Mouse (Mus musculus) left cerebral cortex, adult 9 months (tissue): ENCODE data around the gene Cdkal1.

ENCODE experiments used
- DNase-seq, 2 experiments: peaks; one replicate each; pipeline ENCODE4 v3.0.0; 2022; ENCODE audit warnings: low spot score in 2 of 2

The Cdkal1 gene

DNA sequence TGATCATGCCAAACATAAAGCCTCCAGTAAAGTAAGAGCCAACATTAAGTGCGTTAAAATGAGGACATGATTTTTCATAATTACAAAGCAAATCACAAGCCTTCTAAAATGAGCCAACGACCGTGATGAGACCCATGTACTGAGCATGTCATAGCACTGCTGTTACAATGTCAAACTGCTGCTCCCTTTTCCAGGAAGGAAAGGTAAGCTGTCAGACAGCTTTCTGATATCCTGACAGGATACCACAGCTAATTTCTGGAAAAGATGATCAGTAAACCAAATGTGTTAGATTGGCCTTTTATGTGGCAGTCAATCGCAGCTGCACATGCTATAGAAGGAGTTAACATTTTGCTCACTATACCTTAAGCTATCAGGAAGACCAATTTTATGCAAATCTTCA, 44.7 kb downstream of the Cdkal1 start:
- DNase-seq = no peak

DNA sequence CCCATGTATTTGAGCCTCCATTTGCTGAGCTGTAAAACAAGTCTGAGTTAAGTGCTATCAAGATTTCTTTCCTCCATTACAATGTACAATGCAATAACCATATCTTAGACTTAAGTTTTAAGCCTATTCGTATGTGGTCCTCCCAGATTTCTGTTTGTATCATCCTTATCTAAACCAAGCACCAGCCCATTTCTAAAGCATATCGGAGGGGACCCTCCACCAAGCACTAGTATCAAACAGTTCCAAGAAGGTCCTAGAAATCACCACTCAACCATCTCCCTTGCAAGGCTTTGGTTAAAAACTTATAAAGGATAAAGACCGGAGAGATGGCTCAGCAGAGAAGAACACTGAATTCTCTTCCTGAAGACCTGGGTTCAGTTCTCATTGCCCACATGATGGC, 47.1 kb downstream of the Cdkal1 start:
- no peak for DNase-seq

DNA sequence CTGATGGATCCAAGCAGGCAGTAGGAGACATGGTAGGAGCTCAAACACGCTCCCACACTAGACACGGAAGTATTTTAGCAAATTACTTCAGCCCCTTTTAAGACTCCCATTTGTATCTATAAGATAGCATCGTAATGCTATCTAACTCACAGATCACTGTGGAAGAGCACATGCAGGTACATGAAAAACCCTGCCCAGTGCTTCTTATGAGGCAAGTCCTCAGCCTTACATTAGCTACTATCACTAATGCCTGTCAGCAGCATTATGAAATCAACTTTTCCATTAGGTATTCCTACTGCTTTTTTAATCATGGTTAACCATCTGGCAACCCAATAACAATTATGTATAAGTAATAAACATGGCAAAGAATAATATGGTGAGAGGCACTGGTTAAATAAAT, 47.5 kb downstream of the Cdkal1 start:
- no peak for DNase-seq

DNA sequence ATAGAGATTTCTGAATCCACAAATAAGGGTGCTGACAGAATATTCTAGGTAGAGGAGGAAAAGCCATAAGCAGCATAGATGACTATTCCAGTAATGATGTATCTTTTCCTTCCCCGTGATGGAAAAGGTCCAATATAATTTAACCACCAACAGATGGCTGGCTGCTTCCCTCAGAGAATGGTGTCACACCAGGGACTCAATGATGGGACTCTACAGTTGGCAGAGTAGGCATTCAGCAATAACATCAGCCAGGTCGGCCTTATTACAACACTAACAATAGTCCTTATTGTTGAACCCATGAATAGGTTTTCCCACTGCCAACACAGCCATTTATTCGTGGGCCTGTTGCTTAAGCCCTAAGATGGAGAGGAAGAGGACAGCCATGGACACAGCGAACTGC, 48.6 kb downstream of the Cdkal1 start:
- DNase-seq = no peak

DNA sequence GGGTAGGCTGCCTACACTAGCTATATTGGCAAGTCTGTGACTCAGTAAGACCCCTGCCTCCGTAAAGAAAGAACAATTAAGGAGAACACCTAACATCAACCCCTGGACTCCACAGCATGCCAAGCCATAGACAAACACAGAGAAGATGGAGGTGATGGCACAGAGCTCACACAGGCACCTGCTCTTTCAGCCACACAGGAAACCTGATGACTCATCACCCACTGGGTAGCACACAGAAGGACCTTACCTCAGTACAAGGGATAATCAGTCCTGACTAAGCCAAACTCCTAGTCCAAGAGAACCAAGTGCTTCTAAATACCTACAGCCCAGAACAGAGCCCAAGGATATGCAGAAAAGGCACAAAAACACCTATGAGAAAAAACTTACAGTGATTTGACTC, 50.2 kb downstream of the Cdkal1 start:
- DNase-seq = no peak

DNA sequence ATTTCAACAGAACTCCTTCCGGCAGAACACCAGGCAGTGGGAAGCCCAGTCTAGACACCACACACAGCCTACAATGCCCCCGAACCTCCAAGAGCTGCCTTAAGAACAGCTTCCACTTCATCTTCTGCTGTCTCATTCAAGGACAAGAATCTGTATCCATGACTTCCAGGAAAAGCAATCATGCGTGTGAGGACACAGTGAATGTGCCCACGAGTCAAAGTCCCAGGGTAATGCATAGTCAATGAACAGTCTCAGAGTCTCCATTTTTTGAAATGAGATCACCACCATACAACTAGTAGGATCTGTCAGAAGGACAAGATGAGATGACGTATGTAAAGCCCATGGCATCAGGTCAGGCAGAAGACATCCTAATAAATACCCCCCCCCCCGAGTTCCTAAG, 51.4 kb downstream of the Cdkal1 start:
- no peak for DNase-seq

DNA sequence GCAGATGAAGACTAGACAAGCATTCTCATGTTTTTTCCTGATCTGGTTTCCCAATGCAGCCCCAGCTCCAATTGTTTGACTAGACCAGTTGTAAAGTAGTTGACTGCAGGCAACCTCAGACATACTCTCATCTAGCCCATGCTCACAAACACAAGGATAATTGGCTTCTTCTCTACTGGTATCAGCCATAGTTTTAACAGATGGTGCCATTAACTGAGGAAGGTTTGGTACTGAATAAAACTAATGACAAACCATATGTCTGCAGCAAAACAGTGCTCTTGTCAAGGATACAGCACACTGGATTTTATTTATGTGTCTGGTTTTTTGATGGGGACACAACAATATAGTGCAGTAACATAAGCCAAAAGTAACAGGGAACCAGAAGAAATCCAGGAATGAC, 52.8 kb downstream of the Cdkal1 start:
- DNase-seq = no peak

DNA sequence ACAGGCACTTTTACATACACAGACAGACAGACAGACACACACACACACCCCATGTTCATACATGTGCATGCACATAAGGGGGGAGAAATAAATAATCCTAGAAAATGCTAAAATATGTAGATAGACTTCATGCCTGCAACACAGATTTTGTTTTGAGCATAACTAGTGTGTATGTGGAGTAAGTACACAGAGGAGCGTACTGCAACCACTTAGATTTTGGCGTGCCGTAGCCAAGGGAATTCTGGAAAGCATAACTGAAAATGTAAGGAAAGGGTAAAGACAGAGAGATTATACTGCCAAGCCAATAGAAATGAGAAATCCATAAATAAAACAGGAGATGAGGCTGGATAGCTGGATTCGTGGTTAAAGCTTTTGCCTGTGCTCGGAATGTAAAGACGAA, 55.4 kb downstream of the Cdkal1 start:
- no peak for DNase-seq

DNA sequence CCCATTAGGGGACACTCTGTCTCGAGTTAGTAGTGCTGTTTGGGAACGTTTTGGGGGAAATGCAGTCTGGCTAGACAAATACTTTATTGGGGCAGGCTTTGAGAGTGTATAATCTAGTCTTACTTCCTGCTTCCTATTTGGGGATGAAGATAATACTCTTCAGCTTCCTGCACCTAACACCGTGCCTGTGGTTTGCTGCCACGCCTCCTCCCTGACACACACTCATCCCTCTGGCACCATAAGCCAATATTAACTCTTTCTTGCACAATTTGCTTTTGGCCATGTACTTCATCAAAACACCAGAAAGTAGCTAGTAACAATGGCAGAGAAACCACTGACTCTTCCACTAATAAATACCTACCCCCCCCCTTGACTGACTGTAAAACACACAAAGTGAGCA, 63.4 kb downstream of the Cdkal1 start:
- no peak for DNase-seq

DNA sequence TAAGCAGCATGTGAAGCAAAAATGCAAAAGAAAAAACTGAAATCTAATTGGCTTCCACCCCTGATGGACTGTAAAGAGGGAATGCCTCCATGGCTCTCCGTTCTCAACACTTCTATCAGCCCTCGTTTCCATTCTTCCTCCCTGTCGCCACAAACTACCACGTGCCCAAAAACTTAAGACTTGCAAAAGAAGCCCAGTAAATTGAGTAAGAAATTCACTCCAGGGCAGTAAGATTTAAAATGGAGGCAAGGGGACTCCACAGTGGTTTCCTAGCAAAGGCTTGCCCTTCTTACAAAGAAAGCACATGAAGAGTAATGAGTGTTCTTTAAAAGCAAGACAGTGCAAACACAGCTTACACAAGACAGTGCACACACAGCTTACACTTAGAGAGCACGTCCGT, 64.0 kb downstream of the Cdkal1 start:
- DNase-seq = no peak

DNA sequence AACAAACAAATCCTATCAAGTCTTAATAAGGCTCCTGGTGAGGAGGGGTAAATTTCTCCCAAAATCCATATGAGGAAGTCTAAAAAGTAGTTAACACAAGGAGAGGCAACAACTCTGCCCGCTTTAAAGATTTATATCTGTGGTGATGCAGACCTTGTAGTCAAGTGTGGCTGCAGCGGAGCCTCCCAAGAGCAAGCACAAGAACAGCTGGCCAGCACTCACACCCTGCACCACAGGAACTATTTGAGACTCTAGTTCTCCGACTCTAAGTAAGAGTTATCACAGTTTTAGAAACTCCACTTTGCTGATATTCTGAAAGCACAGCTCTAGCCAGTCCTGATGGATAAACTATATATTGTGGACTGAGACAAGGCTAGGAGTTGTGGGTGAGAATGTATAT, 68.5 kb downstream of the Cdkal1 start:
- DNase-seq = no peak

DNA sequence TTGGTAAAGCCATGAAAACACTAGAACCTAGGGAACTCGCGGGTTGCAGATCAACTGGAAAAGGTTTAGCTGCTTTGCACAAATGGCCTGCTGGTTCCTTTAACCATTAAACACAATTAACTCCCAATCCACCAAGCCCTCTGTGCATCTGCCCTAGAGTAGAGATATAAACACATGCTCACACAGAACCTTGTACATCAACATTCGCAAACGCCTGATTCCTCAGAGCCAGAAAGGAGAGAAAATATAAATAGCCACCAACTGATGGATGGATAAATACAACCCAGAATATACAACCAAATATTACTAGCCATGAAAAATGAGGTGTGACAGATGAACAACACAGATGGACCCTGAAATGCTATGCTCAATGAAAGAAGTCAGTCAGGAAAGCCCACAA, 70.6 kb downstream of the Cdkal1 start:
- no peak for DNase-seq

DNA sequence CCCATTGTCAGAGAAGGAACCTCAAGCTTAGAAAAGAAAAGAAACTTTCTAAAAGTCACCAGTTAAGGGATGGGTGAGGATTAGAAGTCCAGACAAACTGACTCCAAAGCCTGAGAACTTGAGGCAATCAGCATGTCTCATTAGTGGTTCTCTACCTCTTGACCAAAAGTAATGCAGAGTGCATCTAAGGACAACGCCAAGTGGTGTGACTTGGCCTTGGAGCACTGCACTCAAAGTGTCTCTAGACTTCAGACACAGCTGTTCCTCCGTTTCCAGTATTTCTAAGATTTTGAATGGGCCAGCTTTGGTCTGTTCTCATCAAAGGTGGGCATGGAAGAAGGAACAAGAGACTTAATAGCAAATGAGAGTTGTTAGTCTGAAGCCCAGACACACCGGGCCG, 74.1 kb downstream of the Cdkal1 start:
- DNase-seq = no peak

DNA sequence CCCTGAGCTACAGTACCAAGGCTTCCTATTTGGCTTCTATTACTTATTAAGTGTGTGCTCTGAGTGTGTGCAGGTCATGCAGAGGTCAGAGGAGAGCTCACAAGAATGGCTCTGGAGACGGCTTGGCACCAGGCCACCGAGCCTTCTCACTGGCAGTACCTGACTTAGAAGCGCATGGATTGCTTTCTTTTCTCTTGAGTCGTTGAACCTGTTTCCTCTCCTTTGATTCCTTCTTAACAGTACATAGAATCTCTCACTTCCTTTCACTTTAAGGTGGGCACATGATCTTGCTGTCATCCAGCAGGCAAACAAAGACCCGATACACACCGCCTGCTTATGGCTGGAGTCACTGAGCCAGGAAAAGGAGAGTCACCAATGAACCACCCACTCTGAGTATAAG, 74.8 kb downstream of the Cdkal1 start:
- DNase-seq = no peak

DNA sequence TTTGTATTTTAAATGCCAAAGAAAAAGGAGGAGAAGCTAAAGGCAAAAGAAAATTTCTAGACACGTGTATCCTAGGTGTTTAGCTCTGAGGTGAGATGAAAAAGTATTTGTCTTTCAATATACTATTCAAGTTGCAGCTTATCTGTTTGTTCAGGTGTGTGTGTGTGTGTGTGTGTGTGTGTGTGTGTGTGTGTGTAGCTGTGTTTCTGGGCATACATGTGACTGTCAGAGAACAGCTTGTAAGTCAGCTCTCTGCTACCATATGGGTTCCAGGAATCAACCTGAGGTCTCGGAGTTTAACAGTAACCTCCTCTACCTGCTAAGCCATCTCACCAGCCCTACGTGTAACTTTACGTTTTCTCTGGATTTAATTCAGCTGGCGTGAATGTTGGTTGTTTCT, 76.0 kb downstream of the Cdkal1 start:
- no peak for DNase-seq

DNA sequence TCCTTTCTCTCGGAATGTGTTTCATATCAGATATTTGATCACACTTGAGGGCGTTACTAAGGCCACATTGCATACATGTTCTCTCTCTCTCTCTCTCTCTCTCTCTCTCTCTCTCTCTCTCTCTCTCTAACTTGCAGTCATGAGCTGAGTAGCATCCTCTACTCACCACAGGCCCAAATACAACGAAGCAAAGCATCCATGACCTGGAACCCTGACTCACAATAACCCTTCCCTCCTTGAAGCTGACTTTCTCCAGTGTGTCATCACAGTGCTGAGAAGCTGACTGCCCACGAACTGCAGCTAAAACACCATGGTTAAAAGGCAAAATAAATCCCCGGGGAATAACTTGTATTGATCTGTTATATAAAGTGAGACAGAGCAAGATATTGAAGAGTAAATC, 76.4 kb downstream of the Cdkal1 start:
- no peak for DNase-seq

DNA sequence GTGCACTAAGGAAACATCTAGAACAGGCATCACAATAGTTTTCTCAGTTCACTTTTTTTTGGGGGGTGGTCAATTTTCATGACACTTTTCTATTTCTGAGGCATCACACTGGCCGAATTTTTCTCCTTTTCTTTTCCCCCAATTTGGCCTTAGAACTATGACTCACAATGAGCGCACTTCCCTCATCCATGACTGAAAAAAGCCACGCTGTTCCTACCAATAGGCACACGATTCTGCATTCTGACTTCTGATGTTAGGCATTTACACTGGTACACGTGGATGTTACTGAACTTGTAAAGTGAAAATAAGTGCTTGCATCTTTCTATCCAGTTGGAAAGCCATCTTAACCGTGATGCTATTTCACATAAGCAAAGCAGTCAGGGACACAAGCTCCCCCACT, 77.3 kb downstream of the Cdkal1 start:
- DNase-seq = no peak

DNA sequence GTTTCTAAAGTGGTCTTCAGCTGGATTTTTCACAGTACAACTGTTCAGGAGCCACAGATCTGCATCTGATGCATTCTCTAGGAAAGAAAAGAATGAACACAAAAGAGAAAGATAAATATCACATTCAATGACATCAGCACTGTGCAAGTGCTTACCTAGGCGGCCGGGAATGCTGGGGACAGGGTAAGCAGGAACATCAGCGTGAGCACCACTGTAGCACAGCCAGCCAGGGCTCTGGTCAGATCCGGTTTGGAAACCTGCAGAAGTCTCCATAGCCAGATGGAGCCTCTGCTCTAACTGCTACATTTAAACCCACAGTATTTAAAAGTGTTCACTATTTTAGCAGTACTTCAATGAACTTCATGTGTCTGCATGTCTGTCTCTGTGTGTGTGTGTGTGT, 78.2 kb downstream of the Cdkal1 start:
- DNase-seq = no peak

DNA sequence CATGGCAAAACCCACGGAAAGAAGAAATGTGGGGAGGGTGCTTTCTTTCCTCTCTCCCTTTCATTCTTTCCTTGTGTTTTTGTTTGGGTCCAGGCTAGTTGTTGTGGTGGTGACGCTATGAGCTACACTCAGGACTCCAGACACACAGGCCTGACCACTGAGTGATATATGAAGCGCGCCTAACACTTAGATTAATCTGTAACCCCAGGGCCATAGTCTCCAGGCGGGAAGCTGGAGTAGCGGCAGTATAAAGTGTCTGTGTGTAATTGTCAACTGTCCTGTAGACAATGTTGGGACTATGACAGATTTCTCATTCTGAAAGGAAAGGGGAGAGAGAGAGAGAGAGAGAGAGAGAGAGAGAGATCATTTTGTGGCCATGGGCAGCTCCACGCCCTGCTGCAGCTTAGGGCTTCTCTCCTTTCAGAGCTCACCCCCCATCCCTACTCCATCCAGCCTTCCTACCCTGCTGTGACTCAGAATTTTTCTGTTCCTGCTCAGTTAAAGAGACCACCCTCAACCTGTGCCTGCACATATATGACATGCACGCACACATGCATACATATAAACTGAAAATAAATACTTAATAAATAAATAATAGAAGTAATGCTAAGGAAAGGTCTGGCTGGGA, 79.8 kb downstream of the Cdkal1 start:
- DNase-seq = no peak

DNA sequence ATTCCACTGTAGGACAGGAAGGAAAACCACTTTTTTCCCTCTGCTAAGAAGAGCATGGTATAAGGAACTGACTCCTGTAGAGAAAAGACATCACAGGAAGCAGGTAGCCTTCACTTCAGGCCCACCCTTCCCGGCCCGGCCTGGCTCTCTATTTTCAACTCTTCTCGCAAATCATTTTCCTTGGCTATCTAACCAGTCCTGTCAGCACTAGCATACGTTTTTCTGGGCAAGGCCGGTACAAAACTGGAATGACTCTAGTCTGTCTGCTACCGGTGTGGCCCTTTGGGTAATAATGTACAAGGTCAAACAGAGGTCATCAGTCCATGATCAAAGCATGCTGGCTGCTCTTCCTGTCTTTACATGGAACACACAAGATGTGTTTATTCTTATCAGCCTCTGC, 81.9 kb downstream of the Cdkal1 start:
- no peak for DNase-seq

DNA sequence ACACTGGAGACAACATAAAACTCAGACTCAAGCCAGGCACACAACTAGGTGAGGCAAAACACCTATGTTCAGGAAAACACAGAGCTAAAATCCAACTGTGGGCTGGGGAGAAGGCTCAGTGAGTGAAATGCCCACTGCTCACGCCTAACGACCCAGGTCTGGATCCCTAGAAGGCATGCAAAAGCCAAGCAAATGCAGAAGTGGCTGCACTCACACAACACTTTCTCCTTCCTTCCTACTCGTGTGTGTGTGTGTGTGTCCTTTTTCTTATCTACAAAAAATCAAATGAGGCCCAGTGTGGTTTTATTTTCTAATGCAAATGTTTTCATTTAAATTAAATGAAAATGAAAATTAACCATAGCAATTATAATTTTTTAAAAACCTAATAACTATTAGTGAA, 82.5 kb downstream of the Cdkal1 start:
- no peak for DNase-seq

DNA sequence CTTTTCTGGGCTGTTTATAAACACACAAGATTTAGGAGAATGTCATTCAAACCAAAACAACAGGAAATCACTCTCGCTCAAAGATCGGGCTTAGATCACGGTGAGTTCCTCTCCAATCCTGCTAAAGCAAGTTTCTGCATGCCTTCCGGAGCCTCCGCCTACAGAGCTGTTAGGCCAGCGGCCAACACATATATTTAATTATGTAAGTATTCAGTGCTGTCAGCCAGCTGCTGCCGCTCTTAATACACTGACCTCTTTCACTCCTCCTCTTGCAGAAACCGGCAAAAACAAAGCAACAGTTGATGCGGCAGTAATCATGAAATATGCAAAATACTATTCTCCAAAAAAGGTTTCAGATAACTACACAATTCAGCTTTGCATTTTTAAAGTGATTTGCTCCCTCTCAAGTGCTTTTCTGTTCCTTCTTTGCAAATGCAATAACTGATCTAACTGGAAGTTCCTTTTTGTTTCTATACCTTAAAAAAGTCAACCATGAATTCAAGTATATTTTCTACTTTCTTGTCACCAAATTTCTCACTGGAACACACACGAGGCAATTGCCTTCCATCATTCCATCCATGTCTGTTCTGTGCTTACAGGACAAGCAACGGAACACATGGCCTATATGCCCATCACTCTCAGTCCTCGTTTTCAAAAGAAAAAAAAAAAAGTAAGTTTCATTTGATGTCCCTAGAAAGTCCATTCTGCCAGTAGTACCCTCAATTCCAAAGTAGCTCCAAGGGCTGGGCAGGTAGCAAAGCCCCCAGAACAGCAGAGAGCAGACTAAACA, 85.6 kb downstream of the Cdkal1 start:
- peak; percentile 13 to 56 for DNase-seq

DNA sequence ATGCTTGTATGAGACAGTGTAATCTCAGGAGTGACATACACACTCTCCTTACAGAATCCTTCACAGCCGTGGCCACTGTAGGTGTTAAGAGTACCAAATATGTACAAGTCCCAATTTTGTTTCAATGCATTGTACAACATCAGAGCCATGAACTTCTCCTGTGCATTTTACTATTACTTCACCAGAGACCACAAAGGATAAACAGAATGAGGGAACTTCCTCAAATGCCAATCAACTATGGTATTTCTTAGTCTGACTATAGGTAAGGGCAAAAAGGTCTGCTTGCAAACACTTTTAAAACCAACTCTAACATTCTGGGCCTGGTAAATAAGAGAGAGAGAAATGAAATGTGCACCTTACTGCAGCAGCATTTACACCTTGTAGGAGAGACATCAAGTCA, 87.4 kb downstream of the Cdkal1 start:
- DNase-seq = no peak

DNA sequence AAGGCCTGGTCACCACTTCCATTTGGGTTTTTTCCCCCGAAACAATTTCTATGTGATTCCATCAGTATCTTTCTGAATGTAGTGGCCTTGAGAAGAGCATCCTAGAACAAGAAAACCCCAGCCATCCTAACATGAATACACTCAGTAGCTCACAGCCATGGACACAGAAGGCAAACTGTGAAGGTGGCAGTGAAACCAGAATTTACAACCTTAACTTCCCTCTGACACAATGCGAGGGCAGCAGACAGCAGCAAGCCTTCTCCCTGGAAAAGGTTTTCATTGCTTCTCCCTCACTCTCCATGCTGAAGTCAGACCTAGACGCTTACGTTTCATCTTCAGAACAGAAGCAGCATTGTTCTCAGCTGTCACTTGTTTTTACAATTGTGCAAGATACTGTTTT, 87.9 kb downstream of the Cdkal1 start:
- no peak for DNase-seq
